Mouse (Mus musculus): ENCODE results near the gene Dtnb.

- TF ChIP-seq POLR2A (IDR thresholded peaks at IDR 0.05; ENCODE audit: low read depth, low read length) (no peak), CTCF (IDR thresholded peaks at IDR 0.05; ENCODE audit: extremely low read depth, insufficient read length, insufficient replicate concordance, low read depth, low read length) (no peak)
Measured at GRCm38 (mm10) chr12:3789626-3790185, 217.5 kb downstream of the Dtnb start.
